Comparison of ENCODE assay signal across 15 mouse cellular contexts in genomic region chr19:54533858-54534257, GRCm38 (mm10).
DNase-seq lines count a peak whose midpoint lies in the region; ATAC-seq and TF ChIP-seq lines count a peak whose summit lies in the region.
"Had no signal": no experiment of that assay in that cellular context is flagged by ENCODE, and none has a peak within 500 bp of the region (broad histone marks: within the 10 kb centered on the region; RNA-seq: fewer than 3 reads in every experiment).

No protein-coding gene starts in this region.

- no peak overlapping the region for H3K4me2 ChIP-seq in lung, postnatal 0 days (replicated peaks; ENCODE audit: low read depth, low read length)
- H3K4me2 ChIP-seq: embryonic facial prominence, embryonic 15.5 days; heart, embryonic 12.5 days; hindbrain, embryonic 15.5 days; midbrain, embryonic 12.5 days; neural tube, embryonic 13.5 days had no signal

- no peak for TF ChIP-seq POLR2A in heart, adult 2 months (IDR thresholded peaks at IDR 0.05; ENCODE audit: insufficient read depth, low read depth, low read length)
- TF ChIP-seq POLR2A in cortical plate, adult 2 months (IDR thresholded peaks at IDR 0.05; ENCODE audit: extremely low read depth, insufficient read depth, low read length), result no peak

- no peak overlapping the region for H3K4me3 ChIP-seq in heart, adult 2 months
- H3K4me3 ChIP-seq in lung, postnatal 0 days (ENCODE audit: low read depth, low read length), result no peak overlapping the region
- no peak overlapping the region for H3K4me3 ChIP-seq in cortical plate, adult 2 months (ENCODE audit: insufficient read depth, low read length)
- H3K4me3 ChIP-seq: embryonic facial prominence, embryonic 15.5 days; heart, embryonic 12.5 days; hindbrain, embryonic 15.5 days; midbrain, embryonic 12.5 days; neural tube, embryonic 13.5 days had no signal

- no peak overlapping the region for H3K27ac ChIP-seq in heart, adult 2 months
- H3K27ac ChIP-seq in lung, postnatal 0 days (ENCODE audit: low read length), result no peak overlapping the region
- H3K27ac ChIP-seq in cortical plate, adult 2 months (ENCODE audit: insufficient read depth, low read length), result no peak overlapping the region
- H3K27ac ChIP-seq: embryonic facial prominence, embryonic 15.5 days; hindbrain, embryonic 15.5 days; midbrain, embryonic 12.5 days; neural tube, embryonic 13.5 days had no signal

- ATAC-seq in lung, postnatal 0 days, result no peak

- no peak for TF ChIP-seq EP300 in heart, adult 2 months (IDR thresholded peaks at IDR 0.05; ENCODE audit: insufficient read depth, low read depth, low read length)
- no peak for TF ChIP-seq EP300 in lung, postnatal 0 days (IDR thresholded peaks at IDR 0.05)

- no peaks in the 10 kb centered on the region for H3K4me1 ChIP-seq in heart, adult 2 months (ENCODE audit: control insufficient read depth, insufficient read depth, low read length)
- H3K4me1 ChIP-seq in lung, postnatal 0 days (ENCODE audit: insufficient read depth, low read depth, low read length), result no peaks in the 10 kb centered on the region
- no peaks in the 10 kb centered on the region for H3K4me1 ChIP-seq in cortical plate, adult 2 months (ENCODE audit: control insufficient read depth, insufficient read depth, low read length)
- H3K4me1 ChIP-seq: embryonic facial prominence, embryonic 15.5 days; heart, embryonic 12.5 days; hindbrain, embryonic 15.5 days; midbrain, embryonic 12.5 days; neural tube, embryonic 13.5 days had no signal

- intact Hi-C loops in heart, adult 2 months (cut with DNase I), result loop anchor here (5.0 kb wide), 1 partner anchor 492 kb away; the partner anchor contains the start of gene Adra2a
- intact Hi-C loops in heart, postnatal 25 days (cut with DNase I), result loop anchor here (5.0 kb wide), 1 partner anchor 492 kb away; the partner anchor contains the start of gene Adra2a

- no peaks in the 10 kb centered on the region for H3K79me2 ChIP-seq in heart, adult 2 months (replicated peaks; ENCODE audit: control insufficient read depth, insufficient read depth, low read length)

- H3K9me3 ChIP-seq in lung, postnatal 0 days (ENCODE audit: low read length), result no peaks in the 10 kb centered on the region
- H3K9me3 ChIP-seq: embryonic facial prominence, embryonic 15.5 days; heart, embryonic 12.5 days; hindbrain, embryonic 15.5 days; midbrain, embryonic 12.5 days; neural tube, embryonic 13.5 days had no signal

- no peak overlapping the region for H3K9ac ChIP-seq in heart, adult 2 months (ENCODE audit: low read depth, low read length)
- H3K9ac ChIP-seq in lung, postnatal 0 days (replicated peaks; ENCODE audit: low read depth), result no peak overlapping the region
- H3K9ac ChIP-seq: embryonic facial prominence, embryonic 15.5 days; heart, embryonic 12.5 days; hindbrain, embryonic 15.5 days; midbrain, embryonic 12.5 days; neural tube, embryonic 13.5 days had no signal

- peak; percentile 49 for TF ChIP-seq CTCF in heart, adult 2 months (IDR thresholded peaks at IDR 0.05)
- TF ChIP-seq CTCF in lung, postnatal 0 days (IDR thresholded peaks at IDR 0.05), result peak; percentile 63
- peak; percentile 46; the same call in 1 of the 2 replicates for TF ChIP-seq CTCF in cortical plate, adult 2 months (IDR thresholded peaks at IDR 0.05; ENCODE audit: extremely low read depth, insufficient read depth, low read length)

- peak; percentile 4 for DNase-seq in adrenal gland, postnatal 10 days
- no peak for DNase-seq in adrenal gland, postnatal 4 days (ENCODE audit: low spot score in 2 of 2)
- DNase-seq in heart, adult 2 months, result no peak
- DNase-seq in heart, postnatal 25 days (ENCODE audit: low spot score), result no peak
- peak; percentile 57 for DNase-seq in lung, postnatal 0 days (ENCODE audit: low spot score)
- no peak for DNase-seq in lung, postnatal 36 days
- DNase-seq in ovary, adult 18-20 months (ENCODE audit: low spot score), result no peak
- DNase-seq: B cell, adult 2 months; right cerebral cortex, postnatal 25 days had no signal

- no peaks in the 10 kb centered on the region for H3K27me3 ChIP-seq in heart, adult 2 months (ENCODE audit: control insufficient read depth, insufficient read depth, low read length)
- no peaks in the 10 kb centered on the region for H3K27me3 ChIP-seq in lung, postnatal 0 days (replicated peaks; ENCODE audit: insufficient read depth, low read length)
- H3K27me3 ChIP-seq: embryonic facial prominence, embryonic 15.5 days; heart, embryonic 12.5 days; hindbrain, embryonic 15.5 days; midbrain, embryonic 12.5 days; neural tube, embryonic 13.5 days had no signal

- no peaks in the 10 kb centered on the region for H3K36me3 ChIP-seq in heart, adult 2 months (ENCODE audit: control insufficient read depth, insufficient read depth, low read length)
- no peaks in the 10 kb centered on the region for H3K36me3 ChIP-seq in lung, postnatal 0 days (ENCODE audit: insufficient read depth, low read length)
- H3K36me3 ChIP-seq: embryonic facial prominence, embryonic 15.5 days; heart, embryonic 12.5 days; hindbrain, embryonic 15.5 days; midbrain, embryonic 12.5 days; neural tube, embryonic 13.5 days had no signal

Comparison
In these comparisons a context has a peak if more than half of its experiments do, and no peak if none do; other contexts are left out.
1. DNase-seq: peak in adrenal gland, postnatal 10 days (single experiment) and lung, postnatal 0 days (single experiment); none in adrenal gland, postnatal 4 days (0 of 2), heart, adult 2 months (0 of 2), heart, postnatal 25 days (single experiment), lung, postnatal 36 days (single experiment) and ovary, adult 18-20 months (single experiment).
2. Peak in every context shown above with its lines, with median percentiles within 50 percentile points of each other: CTCF ChIP-seq.